Mouse (Mus musculus) embryonic facial prominence, embryonic 11.5 days (tissue): Measurements from ENCODE around the gene Aif1l. TPM values are rescaled to one million over a fixed set of nuclear protein-coding genes. Genes with fewer than 3 reads are reported as not detected.

ENCODE experiments used
- ATAC-seq: fragments of 200-750 bp; cut with Nextera tagmentation; replicated peaks from 2 replicates; pipeline ENCODE4 v1.8.0; 2017; ENCODE audit warnings: low read depth; ENCODE audit not compliant: insufficient number of reproducible peaks, low FRiP score, low TSS enrichment
- DNase-seq: peaks from one replicate; pipeline ENCODE4 v3.0.0-alpha.2; 2015; ENCODE audit warnings: low spot score
- H3K27ac ChIP-seq: fragments of 300-500 bp; sonication (generic); replicated peaks from 2 replicates; pipeline ENCODE4 v1.5.1; 2014; ENCODE audit warnings: mild to moderate bottlenecking, low read depth, low read length, control low read depth
- H3K27me3 ChIP-seq: fragments of 300-500 bp; sonication (generic); 2 replicates; pipeline ENCODE4 v1.6.1; 2014; ENCODE audit warnings: mild to moderate bottlenecking, low read length, moderate library complexity, mixed read lengths; ENCODE audit not compliant: control insufficient read depth, insufficient read depth
- H3K36me3 ChIP-seq: fragments of 300-500 bp; sonication (generic); replicated peaks from 2 replicates; pipeline ENCODE4 v1.6.1; 2014; ENCODE audit warnings: low read depth, mild to moderate bottlenecking, low read length, moderate library complexity, mixed read lengths; ENCODE audit not compliant: control insufficient read depth, insufficient read depth
- H3K4me1 ChIP-seq: fragments of 300-500 bp; sonication (generic); 2 replicates; pipeline ENCODE4 v1.6.1; 2014; ENCODE audit warnings: low read length, mixed read lengths; ENCODE audit not compliant: control insufficient read depth, insufficient read depth
- H3K4me2 ChIP-seq: fragments of 300-500 bp; sonication (generic); 2 replicates; pipeline ENCODE4 v1.6.1; 2014; ENCODE audit warnings: low read depth, mild to moderate bottlenecking, control low read depth, low read length, moderate library complexity
- H3K4me3 ChIP-seq: fragments of 300-500 bp; sonication (generic); 2 replicates; pipeline ENCODE4 v1.5.1; 2014; ENCODE audit warnings: low read depth, low read length, control low read depth
- H3K9ac ChIP-seq: fragments of 300-500 bp; sonication (generic); replicated peaks from 2 replicates; pipeline ENCODE4 v1.6.1; 2014; ENCODE audit warnings: mild to moderate bottlenecking, control low read depth, low read length
- H3K9me3 ChIP-seq: fragments of 300-500 bp; sonication (generic); replicated peaks from 2 replicates; pipeline ENCODE4 v1.6.1; 2016; ENCODE audit warnings: mild to moderate bottlenecking, low read length, inconsistent platforms, mixed read lengths; ENCODE audit not compliant: control insufficient read depth
- WGBS: fragments of 180-500 bp; shearing (Covaris S2); extraction: QIAGEN DNeasy Blood & Tissue Kit; methylation state at CpG from one replicate; pipeline ENCODE4 v1.1.7; 2014; 5-methylcytosine and 5-hydroxymethylcytosine counted together
- polyA plus RNA-seq: library from polyadenylated mRNA; unstranded; fragments of >200 nt; fragmentation: Nextera tagmentation; extraction: Ambion mirVana; gene quantifications from 2 replicates; pipeline ENCODE4 v1.2.1, GENCODE M21; 2014

Gene Aif1l
- polyA plus RNA-seq, 1 experiment from 2014 or later: 83.5 TPM

- Histone ChIP-seq H3K36me3 (no peaks in the 10 kb centered on the region; the same call in none of the 2 replicates), H3K9ac (no peak overlapping the region), H3K27ac (no peak overlapping the region), H3K4me3 (no peak overlapping the region), H3K9me3 (no peaks in the 10 kb centered on the region), H3K27me3 (no peaks in the 10 kb centered on the region), H3K4me1 (no peaks in the 10 kb centered on the region), H3K4me2 (no peak overlapping the region)
- no peak for DNase-seq
- 73% methylated on average over 8 of the region's 8 CpGs for WGBS
- no peak for ATAC-seq
These were observed 3.7 kb downstream of the Aif1l start for GRCm38 (mm10) chr2:31953687-31954086.

DNA sequence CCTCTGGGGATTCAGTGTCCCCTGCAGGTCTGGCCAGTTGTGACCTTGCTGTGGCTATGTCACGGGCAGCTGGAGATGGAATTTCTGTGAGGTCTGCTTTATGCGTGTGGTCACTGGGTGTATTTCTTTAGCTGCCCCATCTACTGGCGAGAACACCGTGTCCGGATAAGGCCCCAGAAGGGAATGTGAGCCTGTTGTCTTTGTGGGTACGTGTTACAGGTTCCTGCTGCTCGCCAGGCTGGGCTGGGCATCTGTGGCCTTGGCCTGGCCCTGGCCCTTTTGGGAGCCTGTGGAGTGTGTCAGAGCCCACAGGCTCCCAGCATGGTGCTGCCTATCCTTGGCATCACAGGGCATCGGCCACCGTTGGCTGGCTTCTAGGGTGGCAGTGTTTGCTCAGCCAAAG is 4.8 kb downstream of the Aif1l start:
- Histone ChIP-seq H3K9ac (no peak overlapping the region), H3K9me3 (no peaks in the 10 kb centered on the region), H3K27ac (no peak overlapping the region), H3K4me2 (no peak overlapping the region), H3K27me3 (no peaks in the 10 kb centered on the region), H3K4me1 (no peaks in the 10 kb centered on the region), H3K4me3 (no peak overlapping the region), H3K36me3 (no peaks in the 10 kb centered on the region; the same call in none of the 2 replicates)
- DNase-seq: no peak
- no peak for ATAC-seq
- 92% methylated on average over 9 of the region's 9 CpGs for WGBS

DNA sequence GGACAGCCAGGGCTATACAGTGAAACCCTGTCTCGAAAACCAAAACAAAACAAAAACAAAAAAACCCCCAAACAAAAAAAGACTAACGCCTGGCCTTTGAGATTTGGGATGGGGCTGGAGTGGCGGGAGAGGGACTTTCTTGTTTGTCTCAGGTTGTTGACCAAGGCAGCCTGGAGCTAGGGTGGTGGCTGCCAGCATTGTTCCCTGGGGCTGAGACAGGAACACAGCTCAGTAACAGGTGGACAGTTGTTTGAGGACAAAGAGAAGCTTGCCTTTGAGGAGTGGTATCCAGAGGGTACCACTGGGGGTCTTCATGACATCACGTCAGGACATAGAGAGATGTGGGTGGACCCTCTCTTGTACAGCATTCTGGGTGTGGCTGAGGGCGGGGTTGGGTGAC is 5.7 kb downstream of the Aif1l start:
- Histone ChIP-seq H3K27ac (no peak overlapping the region), H3K4me2 (no peak overlapping the region), H3K9me3 (no peaks in the 10 kb centered on the region), H3K27me3 (no peaks in the 10 kb centered on the region), H3K4me3 (no peak overlapping the region), H3K4me1 (no peaks in the 10 kb centered on the region), H3K36me3 (no peaks in the 10 kb centered on the region; the same call in none of the 2 replicates), H3K9ac (no peak overlapping the region)
- no peak for DNase-seq
- no peak for ATAC-seq
- WGBS: 86% methylated on average over 5 of the region's 5 CpGs

GRCm38 (mm10) chr2:31957211-31957610 is 7.3 kb downstream of the Aif1l start:
- Histone ChIP-seq H3K27me3 (no peaks in the 10 kb centered on the region), H3K9me3 (no peaks in the 10 kb centered on the region), H3K4me3 (no peak overlapping the region), H3K4me1 (no peaks in the 10 kb centered on the region), H3K36me3 (no peaks in the 10 kb centered on the region; the same call in none of the 2 replicates), H3K9ac (no peak overlapping the region), H3K27ac (no peak overlapping the region), H3K4me2 (no peak overlapping the region)
- DNase-seq: no peak
- 91% methylated on average over 10 of the region's 10 CpGs for WGBS
- ATAC-seq: no peak

DNA sequence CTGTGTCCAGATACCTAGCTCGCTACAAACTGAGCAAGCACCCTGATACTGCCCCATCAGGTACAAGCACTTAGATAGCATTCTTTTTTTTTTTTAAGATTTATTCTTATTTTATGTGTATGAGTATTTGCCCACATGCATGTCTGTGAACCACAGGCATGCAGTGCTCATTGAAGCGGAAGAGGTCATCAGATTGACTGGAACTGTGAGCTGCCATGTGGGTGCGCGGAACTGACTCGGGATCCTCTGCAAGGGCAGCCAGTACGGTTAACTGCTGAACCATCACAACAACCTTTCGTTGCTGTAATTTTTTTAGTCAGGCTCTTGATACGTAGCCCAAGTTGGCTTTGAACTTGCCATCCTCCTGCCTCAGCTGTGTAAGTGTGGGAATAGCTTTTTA is 11.0 kb downstream of the Aif1l start:
- no peak for ATAC-seq

GRCm38 (mm10) chr2:31961791-31962222 is 11.9 kb downstream of the Aif1l start:
- H3K4me3 ChIP-seq: no peak overlapping the region
- WGBS: 59% methylated on average over 4 of the region's 4 CpGs
- no peaks in the 10 kb centered on the region for H3K27me3 ChIP-seq
- H3K4me2 ChIP-seq: no peak overlapping the region
- H3K9ac ChIP-seq: no peak overlapping the region
- no peak for DNase-seq
- H3K36me3 ChIP-seq: no peaks in the 10 kb centered on the region
- no peaks in the 10 kb centered on the region for H3K4me1 ChIP-seq
- ATAC-seq: no peak
- no peaks in the 10 kb centered on the region for H3K9me3 ChIP-seq
- no peak overlapping the region for H3K27ac ChIP-seq

More for the DNA sequence above, 11.0 kb downstream of the Aif1l start:
- H3K4me2 ChIP-seq: no peak overlapping the region
- no peak overlapping the region for H3K4me3 ChIP-seq
- H3K4me1 ChIP-seq: no peaks in the 10 kb centered on the region
- WGBS: 95% methylated on average over 8 of the region's 8 CpGs
- H3K36me3 ChIP-seq: no peaks in the 10 kb centered on the region
- no peaks in the 10 kb centered on the region for H3K9me3 ChIP-seq
- H3K27ac ChIP-seq: no peak overlapping the region
- H3K9ac ChIP-seq: no peak overlapping the region
- H3K27me3 ChIP-seq: no peaks in the 10 kb centered on the region
- DNase-seq: no peak

GRCm38 (mm10) chr2:31962501-31963224 is 12.7 kb downstream of the Aif1l start:
- Histone ChIP-seq H3K27ac (no peak overlapping the region), H3K36me3 (no peaks in the 10 kb centered on the region), H3K4me2 (no peak overlapping the region), H3K9ac (no peak overlapping the region), H3K9me3 (no peaks in the 10 kb centered on the region), H3K27me3 (no peaks in the 10 kb centered on the region), H3K4me1 (no peaks in the 10 kb centered on the region), H3K4me3 (no peak overlapping the region)
- DNase-seq (peak; percentile 3), ATAC-seq (peak; percentile 58; the same call in 1 of the 2 replicates)
- 49% methylated on average over 8 of the region's 8 CpGs for WGBS

- WGBS: 86% methylated on average over 7 of the region's 7 CpGs
- DNase-seq: no peak
- Histone ChIP-seq H3K9ac (no peak overlapping the region), H3K27ac (no peak overlapping the region), H3K4me1 (no peaks in the 10 kb centered on the region), H3K36me3 (no peaks in the 10 kb centered on the region), H3K4me2 (no peak overlapping the region), H3K9me3 (no peaks in the 10 kb centered on the region), H3K27me3 (no peaks in the 10 kb centered on the region), H3K4me3 (no peak overlapping the region)
- no peak for ATAC-seq
These were observed 13.6 kb downstream of the Aif1l start for GRCm38 (mm10) chr2:31963491-31963890.
